Mouse (Mus musculus) granulocyte monocyte progenitor cell, adult 5-6 weeks (primary cell): ENCODE measurements around the gene Tnfrsf1a. TPM values are rescaled to one million over a fixed set of nuclear protein-coding genes. Genes with fewer than 3 reads are reported as not detected.

Experiments used
- total RNA-seq, 2 experiments: library from RNA; stranded (forward) in 1 of 2; stranded (reverse) in 1 of 2; fragments of 200-712, 200-1000 nt in 1 of 2; fragments of >200 nt in 1 of 2; fragmentation: Nextera tagmentation in 1 of 2; gene quantifications; 2 replicates each; pipeline ENCODE4 v1.2.3; 2014 to 2017

Gene Tnfrsf1a
- total RNA-seq, 2 experiments from 2014 or later, result 88.8 to 89.1 TPM

Other genes with a start within 250 kb of the Tnfrsf1a start
- gene Nop2, start 217.5 kb upstream of the Tnfrsf1a start, total RNA-seq (2014; fragmentation: Nextera tagmentation), result 65.6 and 82.8 TPM in 2 replicates
- 79.2 and 82.4 TPM in 2 replicates for gene Nop2, start 217.5 kb upstream of the Tnfrsf1a start, total RNA-seq (2017)
- 26.4 and 37.4 TPM in 2 replicates for gene Iffo1, start 204.1 kb upstream of the Tnfrsf1a start, total RNA-seq (2014; fragmentation: Nextera tagmentation)
- gene Iffo1, start 204.1 kb upstream of the Tnfrsf1a start, total RNA-seq (2017), result 11.8 and 14.0 TPM in 2 replicates
- gene Gapdh, start 182.9 kb upstream of the Tnfrsf1a start, total RNA-seq (2014; fragmentation: Nextera tagmentation), result 2,842 and 3,031 TPM in 2 replicates
- gene Gapdh, start 182.9 kb upstream of the Tnfrsf1a start, total RNA-seq (2017), result 1,694 and 2,022 TPM in 2 replicates
- 242 and 263 TPM in 2 replicates for gene Ncapd2, start 157.7 kb upstream of the Tnfrsf1a start, total RNA-seq (2014; fragmentation: Nextera tagmentation)
- 242 and 288 TPM in 2 replicates for gene Ncapd2, start 157.7 kb upstream of the Tnfrsf1a start, total RNA-seq (2017)
- gene Mrpl51, start 157.6 kb upstream of the Tnfrsf1a start, total RNA-seq (2014; fragmentation: Nextera tagmentation), result 117 and 197 TPM in 2 replicates
- 121 and 155 TPM in 2 replicates for gene Mrpl51, start 157.6 kb upstream of the Tnfrsf1a start, total RNA-seq (2017)
- gene Vamp1, start 133.8 kb upstream of the Tnfrsf1a start, total RNA-seq (2014; fragmentation: Nextera tagmentation), result 26.0 and 40.2 TPM in 2 replicates
- gene Vamp1, start 133.8 kb upstream of the Tnfrsf1a start, total RNA-seq (2017), result 6.3 and 7.1 TPM in 2 replicates
- 13.8 TPM in 2 replicates for gene Tapbpl, start 117.5 kb upstream of the Tnfrsf1a start, total RNA-seq (2014; fragmentation: Nextera tagmentation)
- 16.5 and 17.7 TPM in 2 replicates for gene Tapbpl, start 117.5 kb upstream of the Tnfrsf1a start, total RNA-seq (2017)
- 50.7 and 62.0 TPM in 2 replicates for gene Cd27, start 112.4 kb upstream of the Tnfrsf1a start, total RNA-seq (2014; fragmentation: Nextera tagmentation)
- 34.7 and 55.2 TPM in 2 replicates for gene Cd27, start 112.4 kb upstream of the Tnfrsf1a start, total RNA-seq (2017)
- not detected in 2 replicates for gene Tuba3a, start 63.3 kb upstream of the Tnfrsf1a start, total RNA-seq (2014; fragmentation: Nextera tagmentation)
- gene Tuba3a, start 63.3 kb upstream of the Tnfrsf1a start, total RNA-seq (2017), result not detected in 2 replicates
- gene Ltbr, start 35.5 kb upstream of the Tnfrsf1a start, total RNA-seq (2014; fragmentation: Nextera tagmentation), result 36.4 and 50.3 TPM in 2 replicates
- gene Ltbr, start 35.5 kb upstream of the Tnfrsf1a start, total RNA-seq (2017), result 29.9 and 36.3 TPM in 2 replicates
- 16.2 and 18.9 TPM in 2 replicates for gene Scnn1a, start 28.7 kb upstream of the Tnfrsf1a start, total RNA-seq (2014; fragmentation: Nextera tagmentation)
- gene Scnn1a, start 28.7 kb upstream of the Tnfrsf1a start, total RNA-seq (2017), result 1.4 and 1.8 TPM in 2 replicates
- not detected in 2 replicates for gene Plekhg6, start 31.4 kb downstream of the Tnfrsf1a start, total RNA-seq (2014; fragmentation: Nextera tagmentation)
- gene Plekhg6, start 31.4 kb downstream of the Tnfrsf1a start, total RNA-seq (2017), result not detected in 2 replicates
- gene Cd9, start 145.4 kb downstream of the Tnfrsf1a start, total RNA-seq (2014; fragmentation: Nextera tagmentation), result 22.5 and 27.5 TPM in 2 replicates
- 27.7 and 31.3 TPM in 2 replicates for gene Cd9, start 145.4 kb downstream of the Tnfrsf1a start, total RNA-seq (2017)
- gene Vwf, start 197.4 kb downstream of the Tnfrsf1a start, total RNA-seq (2014; fragmentation: Nextera tagmentation), result 0.43 and 5.1 TPM in 2 replicates
- gene Vwf, start 197.4 kb downstream of the Tnfrsf1a start, total RNA-seq (2017), result 0.10 and 0.39 TPM in 2 replicates